In the genomic region with DNA sequence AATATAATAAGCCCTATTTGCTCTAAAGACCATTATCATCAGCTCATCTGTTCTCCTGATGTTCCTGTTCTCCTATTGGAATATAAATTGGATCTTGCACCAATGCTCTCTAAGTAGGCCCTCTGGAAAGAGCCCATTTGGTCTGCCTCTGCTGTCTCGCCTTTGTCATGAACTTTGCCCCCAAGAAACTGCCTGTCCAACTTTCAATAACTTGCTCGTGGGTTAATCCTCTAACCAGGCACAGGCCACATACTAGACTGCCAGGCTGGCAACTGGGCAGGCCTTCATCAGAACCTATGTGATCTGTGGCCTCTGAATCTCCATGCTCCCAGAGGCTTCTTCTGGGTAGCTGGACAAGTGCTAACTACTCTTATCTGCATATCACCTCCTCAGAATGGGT, we compare ENCODE assay signal across 24 mouse cellular contexts. TPM values are rescaled to one million over a fixed set of nuclear protein-coding genes. Genes with fewer than 3 reads are reported as not detected.
A peak's percentile ranks its signal among the peaks of the same experiment; 100 is the strongest.
DNase-seq lines count a peak whose midpoint lies in the region; ATAC-seq and TF ChIP-seq lines count a peak whose summit lies in the region.
"Had no signal": no experiment of that assay in that cellular context is flagged by ENCODE, and none has a peak within 500 bp of the region (broad histone marks: within the 10 kb centered on the region; RNA-seq: fewer than 3 reads in every experiment).

No protein-coding gene starts in this region.

- peak overlapping the region; percentile 19 for H3K27ac ChIP-seq in kidney, adult 2 months (ENCODE audit: insufficient read depth, low read depth, low read length)
- no peak overlapping the region for H3K27ac ChIP-seq in kidney, embryonic 14.5 days (ENCODE audit: low read depth, low read length)
- H3K27ac ChIP-seq: embryonic facial prominence, embryonic 10.5 days; embryonic facial prominence, embryonic 13.5 days; forebrain, embryonic 12.5 days; forebrain, embryonic 15.5 days; hindbrain, embryonic 12.5 days had no signal

- peaks cover 12% of the 10 kb centered on the region for H3K36me3 ChIP-seq in kidney, adult 2 months (ENCODE audit: control insufficient read depth, insufficient read depth, low read length)
- H3K36me3 ChIP-seq in kidney, embryonic 14.5 days (ENCODE audit: control insufficient read depth, insufficient read depth, low read length), result peaks cover 68% of the 10 kb centered on the region

- no peak overlapping the region for H3K4me3 ChIP-seq in kidney, adult 2 months (ENCODE audit: insufficient read depth, low read depth, low read length)
- no peak overlapping the region for H3K4me3 ChIP-seq in kidney, embryonic 14.5 days (ENCODE audit: low read length)
- H3K4me3 ChIP-seq: embryonic facial prominence, embryonic 10.5 days; embryonic facial prominence, embryonic 13.5 days; erythroblast, embryonic 14.5 days; forebrain, embryonic 12.5 days; forebrain, embryonic 15.5 days; hindbrain, embryonic 12.5 days had no signal

- intact Hi-C loops in left cerebral cortex, postnatal 14 days (cut with DNase I), result no loop called here
- intact Hi-C loops in gastrocnemius, postnatal 14 days (cut with DNase I; ENCODE audit: low total_unique reads), result no loop called here

- H3K9ac ChIP-seq in kidney, embryonic 14.5 days (ENCODE audit: low read depth, low read length), result no peak overlapping the region
- H3K9ac ChIP-seq: embryonic facial prominence, embryonic 13.5 days; forebrain, embryonic 12.5 days; forebrain, embryonic 15.5 days; hindbrain, embryonic 12.5 days had no signal

- no peak overlapping the region for H3K4me2 ChIP-seq in kidney, embryonic 14.5 days (replicated peaks; ENCODE audit: low read depth, low read length)
- H3K4me2 ChIP-seq: embryonic facial prominence, embryonic 13.5 days; forebrain, embryonic 12.5 days; forebrain, embryonic 15.5 days; heart, embryonic 11.5 days; hindbrain, embryonic 12.5 days had no signal

- 63% methylated on average over 2 of the region's 2 CpGs for WGBS in kidney, adult 2 months
- 91% methylated on average over 2 of the region's 2 CpGs for WGBS in kidney, embryonic 14.5 days

- H3K4me1 ChIP-seq in kidney, adult 2 months (ENCODE audit: control insufficient read depth, insufficient read depth, low read length), result peaks cover 4% of the 10 kb centered on the region; the same call in 1 of the 2 replicates
- H3K4me1 ChIP-seq in kidney, embryonic 14.5 days (ENCODE audit: control insufficient read depth, insufficient read depth, low read length), result no peaks in the 10 kb centered on the region
- H3K4me1 ChIP-seq: embryonic facial prominence, embryonic 10.5 days; embryonic facial prominence, embryonic 13.5 days; forebrain, embryonic 12.5 days; hindbrain, embryonic 12.5 days had no signal

- TF ChIP-seq POLR2A in kidney, adult 2 months (IDR thresholded peaks at IDR 0.05; ENCODE audit: low read depth, low read length), result no peak

- H3K27me3 ChIP-seq in kidney, adult 2 months (replicated peaks; ENCODE audit: control insufficient read depth, insufficient read depth, low read length), result no peaks in the 10 kb centered on the region
- H3K27me3 ChIP-seq in kidney, embryonic 14.5 days (ENCODE audit: control insufficient read depth, insufficient read depth, low read length), result no peaks in the 10 kb centered on the region
- H3K27me3 ChIP-seq: embryonic facial prominence, embryonic 13.5 days; forebrain, embryonic 12.5 days; forebrain, embryonic 15.5 days; hindbrain, embryonic 12.5 days had no signal

- ATAC-seq in kidney, embryonic 14.5 days (ENCODE audit: low FRiP score, low TSS enrichment), result no peak
- ATAC-seq: activated CD4-positive, CD25-positive, alpha-beta regulatory T cell, adult 4 months; forebrain, embryonic 15.5 days; hindbrain, embryonic 16.5 days had no signal

- TF ChIP-seq CTCF in kidney, adult 2 months (conservative IDR thresholded peaks at IDR 0.05; ENCODE audit: insufficient read depth, insufficient read length, low read depth, low read length), result no peak

- no peaks in the 10 kb centered on the region for H3K9me3 ChIP-seq in kidney, embryonic 14.5 days (ENCODE audit: control insufficient read depth, low read length)
- H3K9me3 ChIP-seq: embryonic facial prominence, embryonic 10.5 days; embryonic facial prominence, embryonic 13.5 days; forebrain, embryonic 12.5 days; forebrain, embryonic 15.5 days; hindbrain, embryonic 12.5 days had no signal

- DNase-seq in kidney, adult 2 months, result peak; percentile 86
- DNase-seq in kidney, postnatal 10 days, result peak; percentile 14
- DNase-seq in kidney, postnatal 25 days, result peak; percentile 50 to 71
- DNase-seq in left cerebral cortex, postnatal 14 days (ENCODE audit: low spot score in 2 of 2), result no peak
- DNase-seq in gastrocnemius, postnatal 14 days, result no peak
- DNase-seq: adrenal gland, adult 8-10 months; adrenal gland, postnatal 25 days; cerebellum, adult 11-12 months; cerebellum, adult 8-10 months; cerebellum, postnatal 10 days; cerebellum, postnatal 36 days; embryo, embryonic 11 days; gastrocnemius, postnatal 10 days; heart, adult 11 months had no signal

RNA-seq across cellular contexts. Expression of gene Kctd5, which starts 31.8 kb away (rescaled TPM):
- 16.1 and 16.5 TPM in 2 replicates for polyA plus RNA-seq in kidney, adult 2 months (2012; rRNA removed)
- polyA plus RNA-seq in kidney, embryonic 14.5 days (2014; fragmentation: Nextera tagmentation; extraction: Ambion mirVana), result 46.2 and 65.1 TPM in 2 replicates
- total RNA-seq in left cerebral cortex, postnatal 14 days (2021), result 10 to 100 TPM; 37.6 to 48.3 TPM
- total RNA-seq in gastrocnemius, postnatal 14 days (2021), result 10 to 100 TPM; 12.3 to 13.6 TPM

RNA-seq across cellular contexts. Expression of gene Pdpk1, which starts 45.6 kb away (rescaled TPM):
- polyA plus RNA-seq in kidney, adult 2 months (2012; rRNA removed), result 17.1 and 19.4 TPM in 2 replicates
- polyA plus RNA-seq in kidney, embryonic 14.5 days (2014; fragmentation: Nextera tagmentation; extraction: Ambion mirVana), result 29.3 and 44.0 TPM in 2 replicates
- total RNA-seq in left cerebral cortex, postnatal 14 days (2021), result 10 to 100 TPM; 89.4 to 95.5 TPM
- 10 to 100 TPM; 39.5 to 41.3 TPM for total RNA-seq in gastrocnemius, postnatal 14 days (2021)

RNA-seq across cellular contexts. Expression of gene Amdhd2, which starts 58.5 kb away (rescaled TPM):
- 124 and 136 TPM in 2 replicates for polyA plus RNA-seq in kidney, adult 2 months (2012; rRNA removed)
- 33.0 and 37.5 TPM in 2 replicates for polyA plus RNA-seq in kidney, embryonic 14.5 days (2014; fragmentation: Nextera tagmentation; extraction: Ambion mirVana)
- 10 to 100 TPM; 32.4 to 36.1 TPM for total RNA-seq in left cerebral cortex, postnatal 14 days (2021)
- 10 to 100 TPM in 1 of 2 experiments, 1 to 10 TPM in 1; 9.5 to 13.5 TPM for total RNA-seq in gastrocnemius, postnatal 14 days (2021)

Comparison
In these comparisons a context has a peak if more than half of its experiments do, and no peak if none do; other contexts are left out.
1. DNase-seq: peak in kidney, adult 2 months (single experiment), kidney, postnatal 10 days (single experiment) and kidney, postnatal 25 days (2 of 2); none in left cerebral cortex, postnatal 14 days (0 of 2) and gastrocnemius, postnatal 14 days (single experiment).